Mouse (Mus musculus): Measurements from ENCODE around the gene Scamp2. TPM values are rescaled to one million over a fixed set of nuclear protein-coding genes. Genes with fewer than 3 reads are reported as not detected.

The Scamp2 gene
- total RNA-seq, 1 experiment = 51.7 TPM

- no peak overlapping the region for H3K9ac ChIP-seq (ENCODE audit: insufficient read depth, low read depth, low read length, poor library complexity, severe bottlenecking)
- H3K9me3 ChIP-seq (ENCODE audit: control insufficient read depth, insufficient read depth, low read depth, low read length) = no peaks in the 10 kb centered on the region; the same call in 1 of the 2 replicates
- in situ Hi-C loops (cut with MboI; ENCODE audit: low sequenced_read_pairs in 2 of 2, unreplicated experiment in 2 of 2) = no loop called here
- H3K4me3 ChIP-seq (ENCODE audit: insufficient read depth in 1 of 2, low read depth in 1 of 2, low read length in 2 of 2, poor library complexity in 1 of 2, severe bottlenecking in 1 of 2) = no peak overlapping the region
- H3K4me1 ChIP-seq (ENCODE audit: control insufficient read depth in 2 of 2, insufficient read depth in 2 of 2, low read length in 2 of 2, poor library complexity in 1 of 2) = peaks cover 7 to 22% of the 10 kb centered on the region in 2 experiments; a peak in 3 of 4 replicates
- 0 out of 2 replicates have a peak, but pooled peaks cover 5% of the 10 kb centered on the region for H3K36me3 ChIP-seq (ENCODE audit: control insufficient read depth, insufficient read depth, low read length, poor library complexity, severe bottlenecking)
- no peak overlapping the region for H3K27ac ChIP-seq (ENCODE audit: insufficient read depth, low read depth, low read length, poor library complexity, severe bottlenecking)
- DNase-seq (ENCODE audit: low read depth, low spot score) = no peak
- TF ChIP-seq CHD2 (IDR thresholded peaks at IDR 0.05; ENCODE audit: low read depth, low read length) = no peak
- no peak for TF ChIP-seq MAFK (IDR thresholded peaks at IDR 0.05; ENCODE audit: insufficient read depth, low read depth, low read length)
- no peak for TF ChIP-seq HCFC1 (IDR thresholded peaks at IDR 0.05; ENCODE audit: borderline replicate concordance, insufficient read depth, low read length)
- no peak for TF ChIP-seq ZC3H11A (IDR thresholded peaks at IDR 0.05; ENCODE audit: borderline replicate concordance, low read depth, low read length)
- no peak for TF ChIP-seq ZNF384 (IDR thresholded peaks at IDR 0.05; ENCODE audit: low read depth, low read length)
These were observed 10.4 kb upstream of the Scamp2 start for GRCm38 (mm10) chr9:57550126-57550862.

GRCm38 (mm10) chr9:57552139-57552887 is 8.4 kb upstream of the Scamp2 start, which contains the start of gene Mpi:
Gene Mpi, minus strand, starts transcription at chr9:57552763.
- Histone ChIP-seq H3K9me3 (ENCODE audit: control insufficient read depth, insufficient read depth, low read depth, low read length) (no peaks in the 10 kb centered on the region; the same call in 1 of the 2 replicates), H3K4me3 (ENCODE audit: insufficient read depth in 1 of 2, low read depth in 1 of 2, low read length in 2 of 2, poor library complexity in 1 of 2, severe bottlenecking in 1 of 2) (peak within 1 kb of the TSS; percentile 71 to 77), H3K27ac (ENCODE audit: insufficient read depth, low read depth, low read length, poor library complexity, severe bottlenecking) (no peak within 1 kb of the TSS), H3K9ac (ENCODE audit: insufficient read depth, low read depth, low read length, poor library complexity, severe bottlenecking) (peak within 1 kb of the TSS; percentile 69; the same call in 1 of the 2 replicates), H3K4me1 (ENCODE audit: control insufficient read depth in 2 of 2, insufficient read depth in 2 of 2, low read length in 2 of 2, poor library complexity in 1 of 2) (peaks cover 6 to 20% of the 10 kb centered on the region in 2 experiments; a peak in 3 of 4 replicates), H3K36me3 (ENCODE audit: control insufficient read depth, insufficient read depth, low read length, poor library complexity, severe bottlenecking) (0 out of 2 replicates have a peak, but pooled peaks cover 3% of the 10 kb centered on the region)
- TF ChIP-seq MAFK (IDR thresholded peaks at IDR 0.05; ENCODE audit: insufficient read depth, low read depth, low read length) = no peak
- peak; percentile 91 for TF ChIP-seq HCFC1 (IDR thresholded peaks at IDR 0.05; ENCODE audit: borderline replicate concordance, insufficient read depth, low read length)
- in situ Hi-C loops (cut with MboI; ENCODE audit: low sequenced_read_pairs in 2 of 2, unreplicated experiment in 2 of 2) = no loop called here
- DNase-seq (ENCODE audit: low read depth, low spot score) = no peak

GRCm38 (mm10) chr9:57553119-57553518 is 7.6 kb upstream of the Scamp2 start:
- in situ Hi-C loops (cut with MboI; ENCODE audit: low sequenced_read_pairs in 2 of 2, unreplicated experiment in 2 of 2) = no loop called here
- no peak overlapping the region for H3K27ac ChIP-seq (ENCODE audit: insufficient read depth, low read depth, low read length, poor library complexity, severe bottlenecking)
- no peak overlapping the region for H3K4me3 ChIP-seq (ENCODE audit: insufficient read depth in 1 of 2, low read depth in 1 of 2, low read length in 2 of 2, poor library complexity in 1 of 2, severe bottlenecking in 1 of 2)
- 0 out of 2 replicates have a peak, but pooled peaks cover 3% of the 10 kb centered on the region for H3K36me3 ChIP-seq (ENCODE audit: control insufficient read depth, insufficient read depth, low read length, poor library complexity, severe bottlenecking)
- no peak for DNase-seq (ENCODE audit: low read depth, low spot score)
- H3K9ac ChIP-seq (ENCODE audit: insufficient read depth, low read depth, low read length, poor library complexity, severe bottlenecking) = no peak overlapping the region
- no peaks in the 10 kb centered on the region; the same call in 1 of the 2 replicates for H3K9me3 ChIP-seq (ENCODE audit: control insufficient read depth, insufficient read depth, low read depth, low read length)
- TF ChIP-seq MAFK (IDR thresholded peaks at IDR 0.05; ENCODE audit: insufficient read depth, low read depth, low read length) (no peak), CHD2 (IDR thresholded peaks at IDR 0.05; ENCODE audit: low read depth, low read length) (no peak)
- peaks cover 6 to 17% of the 10 kb centered on the region in 2 experiments; a peak in 3 of 4 replicates for H3K4me1 ChIP-seq (ENCODE audit: control insufficient read depth in 2 of 2, insufficient read depth in 2 of 2, low read length in 2 of 2, poor library complexity in 1 of 2)

- Histone ChIP-seq H3K27ac (ENCODE audit: insufficient read depth, low read depth, low read length, poor library complexity, severe bottlenecking) (no peak overlapping the region), H3K36me3 (ENCODE audit: control insufficient read depth, insufficient read depth, low read length, poor library complexity, severe bottlenecking) (0 out of 2 replicates have a peak, but pooled peaks cover 3% of the 10 kb centered on the region), H3K4me1 (ENCODE audit: control insufficient read depth in 2 of 2, insufficient read depth in 2 of 2, low read length in 2 of 2, poor library complexity in 1 of 2) (peaks cover 6 to 12% of the 10 kb centered on the region in 2 experiments; a peak in 3 of 4 replicates), H3K9ac (ENCODE audit: insufficient read depth, low read depth, low read length, poor library complexity, severe bottlenecking) (no peak overlapping the region), H3K4me3 (ENCODE audit: insufficient read depth in 1 of 2, low read depth in 1 of 2, low read length in 2 of 2, poor library complexity in 1 of 2, severe bottlenecking in 1 of 2) (no peak overlapping the region), H3K9me3 (ENCODE audit: control insufficient read depth, insufficient read depth, low read depth, low read length) (no peaks in the 10 kb centered on the region; the same call in 1 of the 2 replicates)
- in situ Hi-C loops (cut with MboI; ENCODE audit: low sequenced_read_pairs in 2 of 2, unreplicated experiment in 2 of 2) = no loop called here
- TF ChIP-seq MAFK (IDR thresholded peaks at IDR 0.05; ENCODE audit: insufficient read depth, low read depth, low read length) (no peak), CHD2 (IDR thresholded peaks at IDR 0.05; ENCODE audit: low read depth, low read length) (no peak)
- DNase-seq (ENCODE audit: low read depth, low spot score) = no peak
These were observed 6.0 kb upstream of the Scamp2 start for GRCm38 (mm10) chr9:57554753-57555152.

All from ES-E14 (cell line).